Mouse (Mus musculus): Measurements from ENCODE around the gene Nupr1. TPM values are rescaled to one million over a fixed set of nuclear protein-coding genes. Genes with fewer than 3 reads are reported as not detected.

The Nupr1 gene
- polyA plus RNA-seq, 1 experiment = 36.4 TPM

DNA sequence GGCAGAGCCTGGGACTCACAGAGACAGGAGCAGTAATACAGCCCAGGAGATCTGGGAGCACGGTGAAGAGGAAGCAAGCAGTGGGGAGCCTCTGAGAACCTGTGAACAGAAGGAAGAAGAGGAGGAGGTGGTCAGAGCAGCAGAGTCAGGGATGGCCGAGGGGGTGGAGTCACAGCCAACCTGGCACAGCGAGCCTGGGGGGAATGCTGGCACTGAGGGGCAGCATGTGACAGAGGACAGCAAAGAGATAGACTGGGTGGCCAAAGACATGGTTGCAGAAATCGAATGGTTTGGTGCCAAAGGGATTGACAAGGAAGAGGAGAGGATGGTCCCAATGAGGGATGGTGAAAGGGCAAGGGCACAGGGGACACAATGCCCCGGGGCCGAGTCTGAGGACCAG is 44.9 kb downstream of the Nupr1 start, which contains the start of gene Cln3:
Gene Cln3, minus strand, starts transcription at position 101 of the 400 bp plus-strand sequence.
- Histone ChIP-seq H3K4me3 (ENCODE audit: insufficient read depth, low read depth, low read length) (no peak within 1 kb of the TSS), H3K36me3 (ENCODE audit: control insufficient read depth, insufficient read depth, low read length) (no peaks in the 10 kb centered on the region), H3K27me3 (replicated peaks; ENCODE audit: control insufficient read depth, insufficient read depth, low read length) (no peaks in the 10 kb centered on the region), H3K27ac (ENCODE audit: insufficient read depth, low read depth, low read length) (no peak within 1 kb of the TSS), H3K4me1 (ENCODE audit: control insufficient read depth, insufficient read depth, low read length) (no peaks in the 10 kb centered on the region)
- 84% methylated on average over 6 of the region's 6 CpGs for WGBS
- TF ChIP-seq CTCF (conservative IDR thresholded peaks at IDR 0.05; ENCODE audit: insufficient read depth, insufficient read length, low read depth, low read length) (no peak), POLR2A (IDR thresholded peaks at IDR 0.05; ENCODE audit: low read depth, low read length) (no peak)
- DNase-seq = no peak

GRCm38 (mm10) chr7:126584506-126584977 is 46.1 kb downstream of the Nupr1 start, which contains the start of gene Apobr:
Gene Apobr (plus strand): TSS chr7:126584942.
- TF ChIP-seq CTCF (conservative IDR thresholded peaks at IDR 0.05; ENCODE audit: insufficient read depth, insufficient read length, low read depth, low read length) (no peak), POLR2A (IDR thresholded peaks at IDR 0.05; ENCODE audit: low read depth, low read length) (no peak)
- peak within 1 kb of the TSS; percentile 98; the same call in 1 of the 2 replicates for H3K27ac ChIP-seq (ENCODE audit: insufficient read depth, low read depth, low read length)
- 77% methylated on average over 8 of the region's 8 CpGs for WGBS
- no peaks in the 10 kb centered on the region for H3K36me3 ChIP-seq (ENCODE audit: control insufficient read depth, insufficient read depth, low read length)
- DNase-seq = no peak
- H3K4me3 ChIP-seq (ENCODE audit: insufficient read depth, low read depth, low read length) = no peak within 1 kb of the TSS
- H3K27me3 ChIP-seq (replicated peaks; ENCODE audit: control insufficient read depth, insufficient read depth, low read length) = no peaks in the 10 kb centered on the region
- H3K4me1 ChIP-seq (ENCODE audit: control insufficient read depth, insufficient read depth, low read length) = no peaks in the 10 kb centered on the region

GRCm38 (mm10) chr7:126583761-126584160 is 46.9 kb downstream of the Nupr1 start:
- no peaks in the 10 kb centered on the region for H3K36me3 ChIP-seq (ENCODE audit: control insufficient read depth, insufficient read depth, low read length)
- H3K27ac ChIP-seq (ENCODE audit: insufficient read depth, low read depth, low read length) = peak overlapping the region; percentile 98
- no peak for TF ChIP-seq POLR2A (IDR thresholded peaks at IDR 0.05; ENCODE audit: low read depth, low read length)
- TF ChIP-seq CTCF (conservative IDR thresholded peaks at IDR 0.05; ENCODE audit: insufficient read depth, insufficient read length, low read depth, low read length) = no peak
- no peaks in the 10 kb centered on the region for H3K4me1 ChIP-seq (ENCODE audit: control insufficient read depth, insufficient read depth, low read length)
- no peak for DNase-seq
- H3K4me3 ChIP-seq (ENCODE audit: insufficient read depth, low read depth, low read length) = peak overlapping the region; percentile 75
- WGBS = 51% methylated on average over 6 of the region's 6 CpGs
- H3K27me3 ChIP-seq (replicated peaks; ENCODE audit: control insufficient read depth, insufficient read depth, low read length) = no peaks in the 10 kb centered on the region

DNA sequence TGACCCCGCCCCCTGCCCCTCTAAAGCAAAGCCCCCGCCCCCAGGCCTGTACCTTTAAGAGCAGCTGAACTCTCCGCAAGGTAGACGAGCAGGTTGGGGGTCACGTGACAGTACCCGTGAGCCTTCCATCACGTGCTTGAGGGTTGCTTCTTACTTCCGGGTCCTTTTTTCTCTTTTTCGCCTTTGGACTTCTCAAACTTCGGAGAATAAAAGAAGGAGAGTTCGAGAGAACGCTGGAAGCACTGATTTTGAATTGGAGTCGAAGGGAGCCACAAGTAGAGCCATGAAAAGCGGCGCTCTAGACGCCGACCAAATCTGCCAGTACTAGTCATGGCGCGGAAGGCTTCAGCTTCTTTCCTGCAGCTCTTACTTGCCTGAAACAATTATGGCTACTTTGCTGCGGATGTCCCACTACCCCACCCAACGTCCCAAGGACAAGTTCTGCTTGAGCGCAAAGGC is 47.4 kb downstream of the Nupr1 start:
- peak; percentile 95 for DNase-seq
- peak overlapping the region; percentile 75 for H3K4me3 ChIP-seq (ENCODE audit: insufficient read depth, low read depth, low read length)
- WGBS = under 1% methylated on average over 22 of the region's 22 CpGs
- peak overlapping the region; percentile 98 for H3K27ac ChIP-seq (ENCODE audit: insufficient read depth, low read depth, low read length)
- no peaks in the 10 kb centered on the region for H3K36me3 ChIP-seq (ENCODE audit: control insufficient read depth, insufficient read depth, low read length)
- H3K4me1 ChIP-seq (ENCODE audit: control insufficient read depth, insufficient read depth, low read length) = no peaks in the 10 kb centered on the region
- TF ChIP-seq CTCF (conservative IDR thresholded peaks at IDR 0.05; ENCODE audit: insufficient read depth, insufficient read length, low read depth, low read length) = no peak
- TF ChIP-seq POLR2A (IDR thresholded peaks at IDR 0.05; ENCODE audit: low read depth, low read length) = no peak
- H3K27me3 ChIP-seq (replicated peaks; ENCODE audit: control insufficient read depth, insufficient read depth, low read length) = no peaks in the 10 kb centered on the region

- DNase-seq = no peak
- peak overlapping the region; percentile 74; the same call in 1 of the 2 replicates for H3K27ac ChIP-seq (ENCODE audit: insufficient read depth, low read depth, low read length)
Observed at GRCm38 (mm10) chr7:126582759-126583158, 47.9 kb downstream of the Nupr1 start.

DNA sequence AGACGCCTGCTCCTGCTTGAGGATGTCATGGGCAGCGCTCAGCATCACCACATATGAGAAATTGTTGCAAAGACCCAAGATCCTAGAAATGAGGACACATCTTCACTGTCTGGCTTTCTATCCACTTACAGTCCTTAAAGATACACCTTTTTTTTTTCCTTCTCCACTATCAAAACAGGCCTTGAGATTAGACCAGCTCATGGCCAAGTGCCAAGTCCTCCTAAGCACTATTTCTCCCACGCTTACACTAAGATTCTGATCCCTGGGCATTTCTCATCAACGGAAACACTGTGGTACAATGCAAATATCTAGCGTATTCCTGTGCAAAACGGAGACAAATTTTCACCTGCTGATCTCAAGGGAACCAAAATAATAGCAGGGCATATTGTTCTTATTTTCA is 49.0 kb downstream of the Nupr1 start:
- Histone ChIP-seq H3K27ac (ENCODE audit: insufficient read depth, low read depth, low read length) (no peak overlapping the region; the same call in 1 of the 2 replicates), H3K36me3 (ENCODE audit: control insufficient read depth, insufficient read depth, low read length) (no peaks in the 10 kb centered on the region), H3K4me3 (ENCODE audit: insufficient read depth, low read depth, low read length) (no peak overlapping the region), H3K4me1 (ENCODE audit: control insufficient read depth, insufficient read depth, low read length) (no peaks in the 10 kb centered on the region), H3K27me3 (replicated peaks; ENCODE audit: control insufficient read depth, insufficient read depth, low read length) (no peaks in the 10 kb centered on the region)
- WGBS = 85% methylated on average over 6 of the region's 6 CpGs
- DNase-seq = no peak
- TF ChIP-seq POLR2A (IDR thresholded peaks at IDR 0.05; ENCODE audit: low read depth, low read length) (no peak), CTCF (conservative IDR thresholded peaks at IDR 0.05; ENCODE audit: insufficient read depth, insufficient read length, low read depth, low read length) (no peak)

More at GRCm38 (mm10) chr7:126582759-126583158, 47.9 kb downstream of the Nupr1 start:
- no peaks in the 10 kb centered on the region for H3K27me3 ChIP-seq (replicated peaks; ENCODE audit: control insufficient read depth, insufficient read depth, low read length)
- no peaks in the 10 kb centered on the region for H3K36me3 ChIP-seq (ENCODE audit: control insufficient read depth, insufficient read depth, low read length)
- no peaks in the 10 kb centered on the region for H3K4me1 ChIP-seq (ENCODE audit: control insufficient read depth, insufficient read depth, low read length)
- WGBS = 2% methylated on average over 20 of the region's 20 CpGs
- TF ChIP-seq CTCF (conservative IDR thresholded peaks at IDR 0.05; ENCODE audit: insufficient read depth, insufficient read length, low read depth, low read length) (no peak), POLR2A (IDR thresholded peaks at IDR 0.05; ENCODE audit: low read depth, low read length) (no peak)
- peak overlapping the region; percentile 75 for H3K4me3 ChIP-seq (ENCODE audit: insufficient read depth, low read depth, low read length)

GRCm38 (mm10) chr7:126579172-126579571 is 51.5 kb downstream of the Nupr1 start:
- Histone ChIP-seq H3K4me3 (ENCODE audit: insufficient read depth, low read depth, low read length) (no peak overlapping the region), H3K27ac (ENCODE audit: insufficient read depth, low read depth, low read length) (peak overlapping the region; percentile 47), H3K27me3 (replicated peaks; ENCODE audit: control insufficient read depth, insufficient read depth, low read length) (no peaks in the 10 kb centered on the region), H3K36me3 (ENCODE audit: control insufficient read depth, insufficient read depth, low read length) (no peaks in the 10 kb centered on the region), H3K4me1 (ENCODE audit: control insufficient read depth, insufficient read depth, low read length) (no peaks in the 10 kb centered on the region)
- DNase-seq = peak; percentile 77
- TF ChIP-seq POLR2A (IDR thresholded peaks at IDR 0.05; ENCODE audit: low read depth, low read length) (no peak), CTCF (conservative IDR thresholded peaks at IDR 0.05; ENCODE audit: insufficient read depth, insufficient read length, low read depth, low read length) (peak; percentile 74)
- 47% methylated on average over 8 of the region's 8 CpGs for WGBS

Data from kidney, adult 2 months (tissue).